Mouse (Mus musculus) frontal cortex, postnatal 14 days (tissue): Measurements from ENCODE around the gene Med13.
"Not testable (repeated sequence)": the region's sequence is repeated elsewhere in the genome, so short reads cannot be mapped to it uniquely, and the experiment has no call there.

Source experiments
- DNase-seq, 2 experiments: peaks; one replicate each; pipeline ENCODE4 v3.0.0; 2022; ENCODE audit warnings: low spot score in 2 of 2

Gene Med13

GRCm38 (mm10) chr11:86310280-86310679 is 47.1 kb downstream of the Med13 start:
- DNase-seq = no peak

DNA sequence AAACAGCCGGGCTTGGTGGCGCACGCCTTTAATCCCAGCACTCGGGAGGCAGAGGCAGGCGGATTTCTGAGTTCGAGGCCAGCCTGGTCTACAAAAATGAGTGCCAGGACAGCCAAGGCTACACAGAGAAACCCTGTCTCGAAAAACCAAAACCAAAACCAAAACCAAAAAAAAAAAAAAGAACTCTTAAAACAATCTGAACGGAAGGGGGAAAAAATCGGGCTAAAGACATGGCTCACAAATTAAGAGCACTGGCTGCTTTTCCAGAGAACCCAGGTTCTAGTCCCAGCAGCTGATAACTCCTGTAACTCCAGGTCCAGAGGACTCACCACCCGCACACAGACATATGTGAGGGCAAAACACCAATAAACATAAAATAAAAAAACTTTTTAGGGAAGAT is 65.2 kb downstream of the Med13 start:
- DNase-seq = not testable (repeated sequence)

DNA sequence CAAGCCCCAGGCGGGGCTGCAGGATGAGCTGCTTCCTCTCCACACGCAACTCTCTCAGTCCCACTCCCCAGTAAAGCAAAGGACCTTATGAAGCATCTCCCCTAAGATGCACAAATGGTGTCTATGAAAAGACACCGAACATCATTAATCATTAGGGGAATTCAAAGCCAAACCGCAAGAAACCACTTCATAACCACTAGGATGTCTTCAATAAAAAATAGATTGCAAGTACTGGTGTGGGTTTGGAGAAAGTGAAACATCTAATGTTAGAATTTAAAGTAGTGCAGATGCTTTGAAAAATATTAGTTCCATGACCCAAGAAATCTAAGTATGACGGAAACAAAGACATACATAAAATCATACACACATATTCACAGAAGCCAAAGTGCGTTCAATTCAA is 65.7 kb downstream of the Med13 start:
- no peak for DNase-seq

DNA sequence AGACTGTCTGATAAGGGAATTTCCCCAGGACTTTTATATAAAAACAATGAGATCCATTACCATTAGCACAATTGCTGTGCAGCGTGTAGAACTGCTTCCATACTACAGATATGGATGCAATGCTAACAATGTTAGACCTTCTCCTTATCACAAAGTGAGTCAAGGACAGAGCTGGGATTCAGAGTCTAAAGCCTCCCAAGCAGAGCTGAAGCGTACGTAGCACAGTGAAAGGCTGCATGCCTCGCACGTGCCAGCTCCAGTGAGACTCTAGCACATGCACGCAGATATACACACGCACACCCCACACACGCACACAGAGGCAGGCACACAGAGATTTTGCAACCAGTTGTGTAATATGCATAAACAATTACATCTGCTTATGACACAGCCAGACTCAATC is 71.7 kb downstream of the Med13 start:
- no peak for DNase-seq

GRCm38 (mm10) chr11:86278442-86279102 is 78.8 kb downstream of the Med13 start:
- DNase-seq = no peak

DNA sequence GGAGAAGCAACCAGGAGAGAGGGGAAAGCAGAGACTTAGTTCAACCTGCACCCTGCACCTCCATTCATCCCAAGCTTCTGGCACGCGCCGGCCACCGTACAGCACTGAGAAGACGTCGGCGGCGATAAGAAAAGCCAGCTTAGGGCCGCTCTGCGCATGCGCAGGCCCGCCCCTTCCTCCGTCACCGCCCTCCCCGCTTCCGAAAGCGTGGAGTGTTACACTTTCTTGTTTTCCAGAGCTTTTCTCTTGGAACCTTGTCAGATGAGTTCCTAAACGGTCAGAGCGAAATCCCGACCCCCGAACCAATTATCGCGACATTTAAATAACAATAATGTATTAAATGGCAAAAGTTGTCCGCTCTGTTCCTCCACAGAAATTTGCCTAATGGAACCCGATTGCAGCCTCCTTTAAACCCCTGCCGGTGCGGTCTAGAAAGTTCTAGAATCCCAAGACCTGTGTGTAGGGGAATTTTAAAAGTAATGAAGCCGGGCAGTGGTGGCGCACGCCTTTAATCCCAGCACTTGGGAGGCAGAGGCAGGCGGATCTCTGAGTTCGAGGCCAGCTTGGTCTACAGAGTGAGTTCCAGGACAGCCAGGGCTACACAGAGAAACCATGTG is 99.8 kb downstream of the Med13 start, which contains the start of gene Ints2:
Ints2 (minus strand) TSS at position 116 of the 617 bp plus-strand sequence.
- DNase-seq = peak; percentile 91 to 95

- no peak for DNase-seq
These were observed 100.3 kb downstream of the Med13 start for GRCm38 (mm10) chr11:86257054-86257453.

GRCm38 (mm10) chr11:86253342-86253741 is 104.1 kb downstream of the Med13 start:
- DNase-seq = no peak

- no peak for DNase-seq
These were observed 125.0 kb downstream of the Med13 start for GRCm38 (mm10) chr11:86232446-86232845.

- no peak for DNase-seq
These were observed 125.5 kb downstream of the Med13 start for GRCm38 (mm10) chr11:86231781-86232350.

GRCm38 (mm10) chr11:86226646-86227180 is 130.7 kb downstream of the Med13 start:
- no peak for DNase-seq

GRCm38 (mm10) chr11:86225761-86226160 is 131.6 kb downstream of the Med13 start:
- DNase-seq = no peak
